Comparison of ENCODE assay signal across 22 mouse cellular contexts in the genomic region with DNA sequence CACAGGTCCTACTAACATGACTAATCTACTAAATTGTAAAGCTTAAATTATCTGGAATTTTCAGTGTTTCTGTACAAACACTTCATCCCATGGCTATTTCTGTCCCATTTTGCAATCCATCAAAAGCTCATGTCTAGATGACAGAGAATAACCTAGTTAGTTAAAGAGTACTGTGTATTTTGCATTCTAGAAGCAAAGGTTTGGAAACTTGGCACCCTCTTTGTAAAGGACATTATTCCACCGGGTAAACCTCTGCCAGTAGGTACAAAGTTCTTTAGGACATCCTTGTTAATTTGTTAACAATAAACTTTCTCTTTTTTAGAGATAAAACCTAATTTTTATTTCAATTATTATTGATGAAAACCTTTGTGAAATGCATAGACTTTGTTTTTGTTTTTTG.
"Had no signal": no experiment of that assay in that cellular context is flagged by ENCODE, and none has a peak within 500 bp of the region (broad histone marks: within the 10 kb centered on the region; RNA-seq: fewer than 3 reads in every experiment).

No protein-coding gene starts in this region.

- H3K9me3 ChIP-seq: heart, embryonic 10.5 days; hindbrain, embryonic 10.5 days; hindbrain, embryonic 12.5 days; intestine, embryonic 15.5 days; limb, embryonic 10.5 days; limb, embryonic 12.5 days; liver, embryonic 12.5 days had no signal

- H3K9ac ChIP-seq: heart, embryonic 12.5 days; hindbrain, embryonic 12.5 days; hindbrain, embryonic 14.5 days; intestine, embryonic 15.5 days; limb, embryonic 12.5 days; liver, embryonic 12.5 days; liver, embryonic 14.5 days had no signal

- H3K4me1 ChIP-seq: heart, embryonic 10.5 days; heart, embryonic 12.5 days; hindbrain, embryonic 10.5 days; hindbrain, embryonic 12.5 days; intestine, embryonic 15.5 days; limb, embryonic 10.5 days; limb, embryonic 12.5 days; liver, embryonic 12.5 days had no signal

- H3K36me3 ChIP-seq: heart, embryonic 10.5 days; heart, embryonic 12.5 days; hindbrain, embryonic 10.5 days; hindbrain, embryonic 12.5 days; intestine, embryonic 15.5 days; limb, embryonic 10.5 days; limb, embryonic 12.5 days; liver, embryonic 12.5 days had no signal

- H3K27ac ChIP-seq: gastrocnemius, adult 2 months; heart, embryonic 10.5 days; hindbrain, embryonic 10.5 days; hindbrain, embryonic 12.5 days; hindbrain, embryonic 14.5 days; intestine, embryonic 15.5 days; layer of hippocampus, adult 2 months; left cerebral cortex, adult 2 months; limb, embryonic 10.5 days; limb, embryonic 12.5 days; liver, embryonic 12.5 days; liver, embryonic 14.5 days had no signal

- H3K4me2 ChIP-seq: heart, embryonic 12.5 days; hindbrain, embryonic 12.5 days; hindbrain, embryonic 14.5 days; intestine, embryonic 15.5 days; limb, embryonic 12.5 days; liver, embryonic 12.5 days had no signal

- H3K4me3 ChIP-seq: gastrocnemius, adult 2 months; heart, embryonic 10.5 days; heart, embryonic 12.5 days; hindbrain, embryonic 10.5 days; hindbrain, embryonic 12.5 days; intestine, embryonic 15.5 days; layer of hippocampus, adult 2 months; left cerebral cortex, adult 2 months; limb, embryonic 10.5 days; limb, embryonic 12.5 days; liver, embryonic 12.5 days had no signal

- ATAC-seq: hindbrain, embryonic 16.5 days; inflammation-experienced regulatory T-cells, adult 6 months; intestine, embryonic 15.5 days; intestine, postnatal 0 days; liver, embryonic 12.5 days had no signal

- H3K27me3 ChIP-seq: heart, embryonic 12.5 days; hindbrain, embryonic 12.5 days; intestine, embryonic 15.5 days; limb, embryonic 12.5 days; liver, embryonic 12.5 days had no signal

- DNase-seq: gastrocnemius, adult 2 months; gastrocnemius, postnatal 10 days; gastrocnemius, postnatal 25 days; heart, adult 18-20 months; heart, postnatal 10 days; heart, postnatal 4 days; liver had no signal
